Mouse (Mus musculus) hindbrain, embryonic 10.5 days (tissue): ENCODE data around the gene Sec24b. TPM values are rescaled to one million over a fixed set of nuclear protein-coding genes. Genes with fewer than 3 reads are reported as not detected.

Source experiments
- DNase-seq: peaks from one replicate; pipeline ENCODE4 v3.0.0-alpha.2; 2017; ENCODE audit warnings: low spot score
- H3K27ac ChIP-seq: fragments of 300-500 bp; sonication (generic); 2 replicates; pipeline ENCODE4 v1.5.1; 2016; ENCODE audit warnings: mild to moderate bottlenecking, moderate library complexity
- H3K27me3 ChIP-seq: fragments of 300-500 bp; sonication (generic); 2 replicates; pipeline ENCODE4 v1.6.1; 2016; ENCODE audit warnings: mild to moderate bottlenecking; ENCODE audit not compliant: poor library complexity, insufficient read depth, severe bottlenecking
- H3K36me3 ChIP-seq: fragments of 300-500 bp; sonication (generic); 2 replicates; pipeline ENCODE4 v1.6.1; 2016; ENCODE audit warnings: mild to moderate bottlenecking, moderate library complexity
- H3K4me1 ChIP-seq: fragments of 300-500 bp; sonication (generic); replicated peaks from 2 replicates; pipeline ENCODE4 v1.6.1; 2016; ENCODE audit warnings: mild to moderate bottlenecking
- H3K4me3 ChIP-seq: fragments of 300-500 bp; sonication (generic); 2 replicates; pipeline ENCODE4 v1.5.1; 2016; ENCODE audit warnings: mild to moderate bottlenecking, moderate library complexity
- H3K9me3 ChIP-seq: fragments of 300-500 bp; sonication (generic); 2 replicates; pipeline ENCODE4 v1.6.1; 2016; ENCODE audit warnings: mild to moderate bottlenecking, moderate library complexity
- WGBS: fragments of 180-500 bp; shearing (Covaris S2); methylation state at CpG from one replicate; pipeline ENCODE4 v1.1.7; 2016; 5-methylcytosine and 5-hydroxymethylcytosine counted together
- polyA plus RNA-seq: library from polyadenylated mRNA; unstranded; fragments of >200 nt; fragmentation: Nextera tagmentation; extraction: Ambion mirVana; gene quantifications from 2 replicates; pipeline ENCODE4 v1.2.1, GENCODE M21; 2016

The Sec24b gene
- polyA plus RNA-seq = 34.7 and 38.3 TPM in 2 replicates

- peaks cover 41% of the 10 kb centered on the region for H3K4me1 ChIP-seq
- H3K27ac ChIP-seq = peak within 1 kb of the TSS; percentile 98
- H3K27me3 ChIP-seq = no peaks in the 10 kb centered on the region
- H3K4me3 ChIP-seq = peak within 1 kb of the TSS; percentile 90
- H3K36me3 ChIP-seq = peaks cover 13% of the 10 kb centered on the region; the same call in 1 of the 2 replicates
- 19% methylated on average over 12 of the region's 12 CpGs for WGBS
- H3K9me3 ChIP-seq = no peaks in the 10 kb centered on the region
- DNase-seq = peak; percentile 50
These were observed at the start of gene Sec24b for GRCm38 (mm10) chr3:130061281-130061680. Sec24b (minus strand) TSS chr3:130061553.

GRCm38 (mm10) chr3:130104471-130104870, 43.1 kb upstream of the Sec24b start:
- H3K9me3 ChIP-seq = no peaks in the 10 kb centered on the region
- H3K27me3 ChIP-seq = no peaks in the 10 kb centered on the region
- DNase-seq = no peak
- no peaks in the 10 kb centered on the region for H3K4me1 ChIP-seq
- no peaks in the 10 kb centered on the region for H3K36me3 ChIP-seq
- 83% methylated on average over 9 of the region's 9 CpGs for WGBS
- H3K27ac ChIP-seq = no peak overlapping the region
- no peak overlapping the region for H3K4me3 ChIP-seq

GRCm38 (mm10) chr3:130103486-130103885, 42.1 kb upstream of the Sec24b start:
- H3K27ac ChIP-seq = no peak overlapping the region
- no peaks in the 10 kb centered on the region for H3K36me3 ChIP-seq
- no peaks in the 10 kb centered on the region for H3K27me3 ChIP-seq
- no peak overlapping the region for H3K4me3 ChIP-seq
- no peaks in the 10 kb centered on the region for H3K9me3 ChIP-seq
- peak; percentile 25 for DNase-seq
- no peaks in the 10 kb centered on the region for H3K4me1 ChIP-seq
- WGBS = 69% methylated on average over 8 of the region's 8 CpGs

DNA sequence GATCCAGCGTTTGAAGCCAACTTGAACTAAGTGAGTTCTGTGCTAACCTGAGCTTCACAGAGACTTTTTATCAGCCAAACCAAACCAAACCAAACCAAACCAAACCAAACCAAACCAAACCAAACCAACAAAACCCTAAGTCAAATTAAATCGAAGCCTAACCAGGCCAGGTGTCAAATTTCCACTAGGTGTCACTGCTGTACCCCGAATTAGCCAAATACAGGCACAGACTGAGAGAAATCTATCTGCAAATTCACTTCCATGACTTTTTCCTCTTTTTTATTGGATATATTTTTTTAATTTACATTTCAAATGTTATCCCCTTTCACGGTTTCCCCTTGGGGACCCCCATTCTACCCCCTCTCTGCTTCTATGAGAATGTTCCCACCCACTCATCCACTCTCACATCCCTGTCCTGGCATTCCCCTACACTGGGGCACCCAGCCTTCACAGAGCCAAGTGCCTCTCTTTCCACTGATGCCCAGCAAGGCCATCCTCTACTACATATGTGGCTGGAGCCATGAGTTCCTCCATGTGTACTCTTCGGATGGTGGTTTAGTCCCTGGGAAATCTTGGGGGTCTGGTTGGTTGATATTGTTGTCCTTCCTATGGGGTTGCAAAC, 33.9 kb upstream of the Sec24b start:
- H3K36me3 ChIP-seq = no peaks in the 10 kb centered on the region
- no peaks in the 10 kb centered on the region for H3K4me1 ChIP-seq
- H3K4me3 ChIP-seq = no peak overlapping the region
- no peaks in the 10 kb centered on the region for H3K27me3 ChIP-seq
- H3K27ac ChIP-seq = no peak overlapping the region
- DNase-seq = peak; percentile 21
- H3K9me3 ChIP-seq = no peaks in the 10 kb centered on the region
- 53% methylated on average over 5 of the region's 5 CpGs for WGBS

DNA sequence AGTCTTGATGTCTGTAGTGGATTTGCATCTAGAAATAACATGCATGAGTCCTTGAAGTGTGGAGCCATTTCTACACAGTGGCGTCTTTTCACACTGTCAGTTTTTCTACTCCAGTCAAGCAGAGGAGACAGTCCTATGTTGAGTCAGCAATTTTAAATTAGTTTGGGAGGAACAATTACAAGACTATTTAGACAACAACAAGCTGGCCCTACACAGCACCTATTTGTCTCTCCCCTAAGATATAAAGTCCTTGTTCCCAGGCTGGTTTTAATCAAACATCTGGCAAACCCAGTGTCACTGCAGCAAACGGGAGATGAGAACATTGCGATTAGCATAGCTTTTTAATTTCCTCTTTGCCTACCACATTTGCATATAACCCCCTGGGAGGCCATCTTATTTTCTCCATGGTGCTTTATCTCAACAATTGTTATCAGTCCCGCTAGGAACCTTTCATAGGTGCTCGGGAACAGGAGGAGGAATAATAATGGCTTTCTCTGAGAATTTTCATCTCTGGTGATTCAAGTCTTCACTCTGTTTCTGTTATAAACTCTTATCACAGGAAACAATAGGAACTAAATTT, 32.9 kb upstream of the Sec24b start:
- no peak for DNase-seq
- no peaks in the 10 kb centered on the region for H3K27me3 ChIP-seq
- no peaks in the 10 kb centered on the region for H3K36me3 ChIP-seq
- H3K27ac ChIP-seq = no peak overlapping the region
- 54% methylated on average over 5 of the region's 5 CpGs for WGBS
- H3K4me1 ChIP-seq = no peaks in the 10 kb centered on the region
- no peak overlapping the region for H3K4me3 ChIP-seq
- no peaks in the 10 kb centered on the region for H3K9me3 ChIP-seq

GRCm38 (mm10) chr3:130090460-130090859, 29.1 kb upstream of the Sec24b start:
- WGBS = 91% methylated on average over 9 of the region's 9 CpGs
- Histone ChIP-seq H3K9me3 (no peaks in the 10 kb centered on the region), H3K27me3 (no peaks in the 10 kb centered on the region), H3K27ac (no peak overlapping the region), H3K4me1 (no peaks in the 10 kb centered on the region), H3K36me3 (no peaks in the 10 kb centered on the region), H3K4me3 (no peak overlapping the region)
- no peak for DNase-seq

DNA sequence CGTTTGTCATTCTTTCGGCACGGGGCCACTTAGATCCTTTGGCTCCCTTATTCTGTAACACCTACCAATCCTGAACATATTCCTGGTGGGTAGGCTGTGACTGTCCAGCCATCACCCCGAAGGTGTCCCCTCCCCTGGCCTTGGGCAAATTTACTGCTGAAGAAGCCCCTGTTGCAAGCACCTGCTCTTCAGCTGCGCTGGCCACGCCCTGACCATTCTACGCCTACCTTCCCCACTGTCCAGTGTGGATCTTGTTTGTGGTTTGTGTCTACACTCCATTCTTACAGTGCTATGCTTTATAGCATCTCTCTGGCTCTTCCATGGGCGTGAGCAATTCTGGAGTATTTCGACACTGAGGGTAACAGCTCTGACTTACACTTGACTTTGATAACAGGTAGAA, 27.3 kb upstream of the Sec24b start:
- no peak overlapping the region for H3K27ac ChIP-seq
- no peak overlapping the region for H3K4me3 ChIP-seq
- DNase-seq = no peak
- no peaks in the 10 kb centered on the region for H3K27me3 ChIP-seq
- H3K36me3 ChIP-seq = no peaks in the 10 kb centered on the region
- H3K4me1 ChIP-seq = no peaks in the 10 kb centered on the region
- 86% methylated on average over 9 of the region's 9 CpGs for WGBS
- no peaks in the 10 kb centered on the region for H3K9me3 ChIP-seq

DNA sequence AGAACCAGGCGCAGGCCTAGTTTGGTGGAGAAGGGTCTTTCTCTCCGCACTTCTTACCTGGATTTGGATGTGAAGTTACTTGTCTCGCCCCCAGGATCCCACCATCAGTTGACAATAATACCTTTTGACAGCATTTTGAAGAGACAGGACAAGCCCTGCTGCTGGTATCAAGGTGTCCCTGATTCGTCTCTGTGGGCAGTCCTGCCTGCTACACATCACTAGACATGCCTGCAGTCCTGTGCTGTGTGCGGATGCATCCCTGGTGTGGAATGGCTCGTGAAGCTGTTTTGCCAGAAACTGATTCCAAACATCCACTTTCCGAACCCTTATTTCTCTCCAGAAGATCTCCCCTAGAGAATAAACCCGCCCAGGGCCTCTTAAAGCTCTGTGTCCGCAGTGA, 26.1 kb upstream of the Sec24b start:
- no peaks in the 10 kb centered on the region for H3K4me1 ChIP-seq
- WGBS = 87% methylated on average over 9 of the region's 9 CpGs

DNA sequence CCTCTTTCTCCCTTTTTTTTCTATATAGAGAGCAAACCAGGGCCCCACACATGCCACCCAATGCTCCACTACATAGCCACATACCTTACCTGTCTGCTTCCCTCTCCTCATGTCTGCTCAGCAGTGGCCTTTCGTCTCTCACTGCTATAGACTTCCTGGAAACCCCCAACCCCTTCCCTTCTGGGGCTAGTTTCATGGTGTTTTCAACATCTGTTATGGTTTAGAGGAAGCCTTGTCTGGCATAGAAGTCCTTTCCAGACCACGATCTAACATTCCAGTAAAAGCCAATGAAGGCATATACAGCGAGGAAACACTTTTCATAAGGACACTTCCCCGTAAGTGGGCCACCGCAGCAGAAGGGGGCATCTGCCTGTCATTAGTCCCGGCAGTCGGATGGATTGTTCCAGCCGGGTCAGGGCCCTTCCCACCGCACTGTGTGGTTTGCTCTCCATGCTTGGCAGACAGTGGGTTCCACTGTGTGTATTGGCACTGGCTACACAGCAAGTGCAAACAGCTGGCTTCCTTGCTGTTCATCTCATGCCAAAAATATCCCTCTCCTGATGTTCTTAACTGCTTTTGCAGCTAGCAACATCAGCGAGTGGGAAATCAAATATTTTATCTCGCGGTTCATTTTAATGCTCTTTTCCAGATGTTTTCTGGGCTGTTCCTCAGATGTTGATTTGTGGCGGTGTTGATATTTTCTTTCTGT, 25.2 kb upstream of the Sec24b start:
- Histone ChIP-seq H3K36me3 (no peaks in the 10 kb centered on the region), H3K27me3 (no peaks in the 10 kb centered on the region), H3K4me3 (no peak overlapping the region), H3K27ac (no peak overlapping the region), H3K9me3 (no peaks in the 10 kb centered on the region), H3K4me1 (no peaks in the 10 kb centered on the region)
- WGBS = 83% methylated on average over 13 of the region's 13 CpGs
- no peak for DNase-seq

More for the DNA sequence above, 26.1 kb upstream of the Sec24b start:
- Histone ChIP-seq H3K9me3 (no peaks in the 10 kb centered on the region), H3K4me3 (no peak overlapping the region), H3K36me3 (no peaks in the 10 kb centered on the region), H3K27me3 (no peaks in the 10 kb centered on the region), H3K27ac (no peak overlapping the region)
- no peak for DNase-seq

DNA sequence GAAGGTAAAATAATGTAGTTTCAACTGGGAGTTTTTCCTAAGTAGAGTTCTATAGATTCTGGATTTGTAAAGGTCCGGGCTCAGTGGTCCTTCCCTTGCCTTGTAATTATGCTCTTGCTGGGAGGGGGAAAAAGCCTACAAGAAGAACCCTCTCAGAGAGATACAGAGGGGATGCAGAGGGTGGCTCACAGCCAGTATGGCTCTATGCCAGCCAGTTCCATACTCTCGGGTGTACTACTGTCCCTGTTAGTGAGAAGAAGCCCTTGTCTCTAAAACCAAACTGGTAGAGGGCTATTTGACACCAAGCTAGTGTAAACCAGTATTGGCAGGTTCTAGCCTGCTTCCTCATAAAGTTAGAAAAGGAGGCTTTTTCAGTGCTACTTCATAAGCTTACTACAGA, 22.0 kb upstream of the Sec24b start:
- Histone ChIP-seq H3K4me1 (no peaks in the 10 kb centered on the region), H3K9me3 (no peaks in the 10 kb centered on the region), H3K27ac (no peak overlapping the region), H3K4me3 (no peak overlapping the region), H3K36me3 (no peaks in the 10 kb centered on the region), H3K27me3 (no peaks in the 10 kb centered on the region)
- WGBS = 81% methylated on average over 2 of the region's 2 CpGs
- no peak for DNase-seq

DNA sequence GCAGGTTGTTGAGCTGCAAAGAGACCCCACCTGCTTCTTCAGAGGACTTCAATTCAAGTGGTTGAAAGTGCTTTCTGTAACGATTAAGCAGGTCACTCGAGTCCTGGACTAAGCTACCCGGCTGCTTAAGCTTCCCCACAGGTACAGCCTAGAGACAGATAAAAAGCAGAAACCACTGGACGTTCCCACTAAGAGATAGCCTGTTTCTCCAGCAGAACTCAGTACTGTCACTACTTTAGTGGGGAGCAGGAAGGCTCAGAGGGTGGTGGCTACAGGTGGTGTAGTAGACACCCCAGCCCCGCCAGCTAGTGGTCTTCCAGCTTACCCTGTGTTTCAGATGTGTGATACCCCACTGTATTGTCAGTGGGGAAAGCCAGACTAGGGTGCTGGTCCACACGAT, 19.3 kb upstream of the Sec24b start:
- Histone ChIP-seq H3K4me3 (no peak overlapping the region), H3K27me3 (no peaks in the 10 kb centered on the region), H3K9me3 (no peaks in the 10 kb centered on the region), H3K4me1 (no peaks in the 10 kb centered on the region), H3K36me3 (no peaks in the 10 kb centered on the region), H3K27ac (no peak overlapping the region)
- 81% methylated on average over 6 of the region's 6 CpGs for WGBS
- DNase-seq = no peak

DNA sequence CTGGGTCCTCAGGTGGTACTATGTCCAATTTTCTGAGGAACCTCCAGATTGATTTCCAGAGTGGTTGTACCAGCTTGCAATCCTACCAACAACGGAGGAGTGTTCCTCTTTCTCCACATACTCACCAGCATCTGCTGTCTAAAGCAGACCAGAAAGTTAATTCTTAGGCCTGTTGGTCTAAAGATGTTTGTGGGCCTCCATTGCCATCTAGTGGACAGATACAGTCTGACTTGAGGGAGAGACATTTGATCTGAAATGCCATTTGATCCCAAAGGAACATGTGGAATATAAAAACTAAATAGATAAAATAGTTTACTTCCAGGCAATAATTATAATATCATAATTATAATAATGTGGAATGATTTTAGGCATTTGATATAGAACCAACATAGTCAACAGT, 18.4 kb upstream of the Sec24b start:
- H3K4me3 ChIP-seq = no peak overlapping the region
- no peaks in the 10 kb centered on the region for H3K27me3 ChIP-seq
- H3K36me3 ChIP-seq = no peaks in the 10 kb centered on the region
- H3K27ac ChIP-seq = no peak overlapping the region
- peak; percentile 50 for DNase-seq
- H3K9me3 ChIP-seq = no peaks in the 10 kb centered on the region
- 10% methylated on average over 1 of the region's 1 CpGs for WGBS
- no peaks in the 10 kb centered on the region for H3K4me1 ChIP-seq

DNA sequence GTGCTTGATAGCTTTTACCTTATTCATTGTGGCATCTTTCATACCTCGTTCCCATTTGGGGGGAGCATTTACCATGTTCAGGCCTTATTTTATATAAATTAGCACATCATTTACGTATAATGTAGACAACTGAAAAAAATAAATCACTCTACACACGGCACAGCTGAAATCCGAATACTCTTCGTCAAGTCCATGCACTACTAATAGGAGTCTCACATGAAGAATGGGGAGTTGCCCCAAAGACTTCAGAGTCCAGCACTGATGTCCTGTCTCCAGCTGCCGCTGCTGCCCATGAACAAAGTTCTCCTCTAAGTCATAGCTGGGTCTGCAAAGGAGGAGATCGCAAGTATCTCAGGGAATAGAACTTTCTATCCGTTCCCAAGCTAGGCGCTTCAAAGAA, 15.9 kb upstream of the Sec24b start:
- H3K9me3 ChIP-seq = no peaks in the 10 kb centered on the region
- no peak overlapping the region for H3K27ac ChIP-seq
- H3K4me3 ChIP-seq = no peak overlapping the region
- no peak for DNase-seq
- H3K27me3 ChIP-seq = no peaks in the 10 kb centered on the region
- no peaks in the 10 kb centered on the region for H3K4me1 ChIP-seq
- WGBS = 93% methylated on average over 9 of the region's 9 CpGs
- H3K36me3 ChIP-seq = no peaks in the 10 kb centered on the region
